Comparison of ENCODE assay signal across 13 mouse cellular contexts in the genomic region with DNA sequence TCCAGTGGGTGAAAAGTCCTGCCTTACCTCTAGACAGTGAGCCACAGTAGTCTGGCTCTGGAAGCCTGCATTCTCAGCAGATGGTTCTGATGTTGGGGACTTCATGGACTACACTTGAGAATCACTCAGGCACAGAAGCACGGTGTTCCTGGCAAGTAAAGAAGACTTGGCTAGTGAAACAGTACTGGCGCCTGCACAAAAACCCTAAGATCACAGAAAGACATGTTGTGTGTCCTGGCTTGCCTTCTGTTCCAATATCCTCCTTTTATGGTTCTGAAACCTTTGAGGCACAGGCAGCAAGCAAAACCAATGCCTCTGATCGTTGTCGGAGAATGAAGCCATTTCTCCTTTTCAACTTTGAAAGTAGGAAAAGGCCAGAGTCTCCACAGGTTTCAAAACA.
A peak's percentile ranks its signal among the peaks of the same experiment; 100 is the strongest.
DNase-seq lines count a peak whose midpoint lies in the region; ATAC-seq and TF ChIP-seq lines count a peak whose summit lies in the region.
"Had no signal": no experiment of that assay in that cellular context is flagged by ENCODE, and none has a peak within 500 bp of the region (broad histone marks: within the 10 kb centered on the region; RNA-seq: fewer than 3 reads in every experiment).

No protein-coding gene starts in this region.

- H3K4me3 ChIP-seq in forebrain, embryonic 16.5 days (replicated peaks; ENCODE audit: low read length): no peak overlapping the region
- H3K4me3 ChIP-seq in forebrain, embryonic 11.5 days (ENCODE audit: low read depth, low read length): no peak overlapping the region
- H3K4me3 ChIP-seq in midbrain, postnatal 0 days (ENCODE audit: low read depth, low read length): no peak overlapping the region
- no peak overlapping the region for H3K4me3 ChIP-seq in midbrain, embryonic 15.5 days
- H3K4me3 ChIP-seq: liver, embryonic 15.5 days had no signal

- H3K27ac ChIP-seq in forebrain, embryonic 16.5 days (ENCODE audit: low read length): 0 out of 2 replicates have a peak overlapping the region, but pooled peaks have one; percentile 5
- H3K27ac ChIP-seq in forebrain, embryonic 11.5 days (ENCODE audit: low read depth, low read length): no peak overlapping the region
- H3K27ac ChIP-seq in midbrain, postnatal 0 days (ENCODE audit: low read depth, low read length): no peak overlapping the region
- no peak overlapping the region for H3K27ac ChIP-seq in midbrain, embryonic 15.5 days
- H3K27ac ChIP-seq: hindbrain, embryonic 14.5 days; liver, embryonic 15.5 days had no signal

- TF ChIP-seq CTCF in midbrain, postnatal 0 days (IDR thresholded peaks at IDR 0.05): no peak

- DNase-seq in forebrain, embryonic 11.5 days (ENCODE audit: low spot score): no peak
- peak; percentile 78 to 88 for DNase-seq in cerebellum, postnatal 10 days
- DNase-seq in layer of hippocampus, adult 8-10 months (ENCODE audit: low spot score in 2 of 2): peak; percentile 69 to 80
- peak; percentile 40 for DNase-seq in right cerebral cortex, adult 18-20 months
- DNase-seq in midbrain, postnatal 0 days (ENCODE audit: low spot score): no peak
- no peak for DNase-seq in adrenal gland, postnatal 25 days
- DNase-seq: adrenal gland, postnatal 36 days; heart, adult 18-20 months; kidney, postnatal 25 days had no signal

- peak; percentile 33; the same call in 1 of the 2 replicates for ATAC-seq in forebrain, embryonic 16.5 days
- ATAC-seq in forebrain, embryonic 11.5 days (replicated peaks; ENCODE audit: low FRiP score): no peak
- ATAC-seq in midbrain, postnatal 0 days (ENCODE audit: low FRiP score): no peak
- ATAC-seq in midbrain, embryonic 15.5 days (replicated peaks): no peak

- WGBS in forebrain, embryonic 16.5 days: 58% methylated on average over 4 of the region's 4 CpGs
- WGBS in forebrain, embryonic 11.5 days: 88% methylated on average over 4 of the region's 4 CpGs
- 76% methylated on average over 4 of the region's 4 CpGs for WGBS in midbrain, postnatal 0 days
- WGBS in midbrain, embryonic 15.5 days: 82% methylated on average over 4 of the region's 4 CpGs

- no peak overlapping the region for H3K4me2 ChIP-seq in forebrain, embryonic 16.5 days (ENCODE audit: low read length)
- H3K4me2 ChIP-seq in forebrain, embryonic 11.5 days (ENCODE audit: low read depth, low read length, severe bottlenecking): no peak overlapping the region
- H3K4me2 ChIP-seq in midbrain, postnatal 0 days (ENCODE audit: low read depth, low read length, poor library complexity, severe bottlenecking): no peak overlapping the region
- no peak overlapping the region for H3K4me2 ChIP-seq in midbrain, embryonic 15.5 days
- H3K4me2 ChIP-seq: hindbrain, embryonic 14.5 days; liver, embryonic 15.5 days had no signal

- no peaks in the 10 kb centered on the region for H3K9me3 ChIP-seq in forebrain, embryonic 16.5 days (ENCODE audit: control insufficient read depth, low read length)
- no peaks in the 10 kb centered on the region for H3K9me3 ChIP-seq in forebrain, embryonic 11.5 days (ENCODE audit: control insufficient read depth, low read length)
- 0 out of 2 replicates have a peak, but pooled peaks cover 4% of the 10 kb centered on the region for H3K9me3 ChIP-seq in midbrain, postnatal 0 days (ENCODE audit: low read length)
- H3K9me3 ChIP-seq in midbrain, embryonic 15.5 days: no peaks in the 10 kb centered on the region
- H3K9me3 ChIP-seq: liver, embryonic 15.5 days had no signal

- no peak overlapping the region for H3K9ac ChIP-seq in forebrain, embryonic 16.5 days (replicated peaks; ENCODE audit: low read depth, low read length)
- H3K9ac ChIP-seq in forebrain, embryonic 11.5 days (ENCODE audit: low read length): no peak overlapping the region
- no peak overlapping the region for H3K9ac ChIP-seq in midbrain, postnatal 0 days (replicated peaks; ENCODE audit: low read length, poor library complexity, severe bottlenecking)
- no peak overlapping the region for H3K9ac ChIP-seq in midbrain, embryonic 15.5 days
- H3K9ac ChIP-seq: hindbrain, embryonic 14.5 days; liver, embryonic 15.5 days had no signal

- no peaks in the 10 kb centered on the region for H3K27me3 ChIP-seq in forebrain, embryonic 16.5 days (replicated peaks; ENCODE audit: control insufficient read depth, insufficient read depth, low read length)
- H3K27me3 ChIP-seq in forebrain, embryonic 11.5 days (ENCODE audit: control insufficient read depth, insufficient read depth, low read length): no peaks in the 10 kb centered on the region
- no peaks in the 10 kb centered on the region for H3K27me3 ChIP-seq in midbrain, postnatal 0 days (ENCODE audit: insufficient read depth, low read length)
- H3K27me3 ChIP-seq in midbrain, embryonic 15.5 days (replicated peaks): no peaks in the 10 kb centered on the region
- H3K27me3 ChIP-seq: liver, embryonic 15.5 days had no signal

- H3K36me3 ChIP-seq in forebrain, embryonic 16.5 days (ENCODE audit: control insufficient read depth, insufficient read depth): no peaks in the 10 kb centered on the region
- no peaks in the 10 kb centered on the region for H3K36me3 ChIP-seq in forebrain, embryonic 11.5 days (ENCODE audit: control insufficient read depth, insufficient read depth, low read length)
- no peaks in the 10 kb centered on the region for H3K36me3 ChIP-seq in midbrain, postnatal 0 days (ENCODE audit: insufficient read depth, low read length)
- H3K36me3 ChIP-seq in midbrain, embryonic 15.5 days (replicated peaks): no peaks in the 10 kb centered on the region
- H3K36me3 ChIP-seq: liver, embryonic 15.5 days had no signal

- peaks cover 5% of the 10 kb centered on the region; the same call in 1 of the 2 replicates for H3K4me1 ChIP-seq in forebrain, embryonic 16.5 days (replicated peaks; ENCODE audit: control insufficient read depth, insufficient read depth, low read length)
- no peaks in the 10 kb centered on the region; the same call in 1 of the 2 replicates for H3K4me1 ChIP-seq in forebrain, embryonic 11.5 days (replicated peaks; ENCODE audit: control insufficient read depth, insufficient read depth, low read length)
- H3K4me1 ChIP-seq in midbrain, postnatal 0 days (ENCODE audit: insufficient read depth, low read length): no peaks in the 10 kb centered on the region
- 0 out of 2 replicates have a peak, but pooled peaks cover 3% of the 10 kb centered on the region for H3K4me1 ChIP-seq in midbrain, embryonic 15.5 days
- H3K4me1 ChIP-seq: liver, embryonic 15.5 days had no signal

Comparison
In these comparisons a context has a peak if more than half of its experiments do, and no peak if none do; other contexts are left out.
1. DNase-seq: peak in cerebellum, postnatal 10 days (2 of 2), layer of hippocampus, adult 8-10 months (2 of 2) and right cerebral cortex, adult 18-20 months (single experiment); none in forebrain, embryonic 11.5 days (single experiment), midbrain, postnatal 0 days (single experiment) and adrenal gland, postnatal 25 days (single experiment).